Mouse (Mus musculus) layer of hippocampus, postnatal 25 days (tissue): ENCODE results near the gene Pik3r3. TPM values are rescaled to one million over a fixed set of nuclear protein-coding genes. Genes with fewer than 3 reads are reported as not detected.
"Not testable (repeated sequence)": the region's sequence is repeated elsewhere in the genome, so short reads cannot be mapped to it uniquely, and the experiment has no call there.

ENCODE experiments used
- DNase-seq, 2 experiments: peaks; one replicate each; pipeline ENCODE4 v3.0.0; 2022; ENCODE audit warnings: mixed read lengths in 2 of 2, low spot score in 1 of 2; ENCODE audit errors: extremely low spot score in 1 of 2
- total RNA-seq, 2 experiments: library from RNA; stranded (reverse); gene quantifications; 2 replicates each; pipeline ENCODE4 v1.2.3; 2021

The Pik3r3 gene
- total RNA-seq, 2 experiments from 2014 or later: 40.1 to 41.7 TPM

- DNase-seq: not testable (repeated sequence)
Measured at GRCm38 (mm10) chr4:116217661-116218060, 3.8 kb upstream of the Pik3r3 start.

GRCm38 (mm10) chr4:116219056-116219455, 2.4 kb upstream of the Pik3r3 start:
- no peak for DNase-seq

GRCm38 (mm10) chr4:116220071-116220650, 1.3 kb upstream of the Pik3r3 start:
- DNase-seq: no peak

- peak in 1 of 2 experiments; percentile 63 for DNase-seq
Measured at GRCm38 (mm10) chr4:116220780-116221139, 658 bp upstream of the Pik3r3 start.

GRCm38 (mm10) chr4:116221996-116222842, 801 bp downstream of the Pik3r3 start:
- peak; percentile 16 to 17 for DNase-seq

- DNase-seq: no peak
Measured at GRCm38 (mm10) chr4:116222843-116223119, 1.4 kb downstream of the Pik3r3 start.

GRCm38 (mm10) chr4:116243377-116243776, 22.0 kb downstream of the Pik3r3 start:
- no peak for DNase-seq

GRCm38 (mm10) chr4:116244240-116244639, 22.8 kb downstream of the Pik3r3 start:
- DNase-seq: no peak

GRCm38 (mm10) chr4:116245926-116246325, 24.5 kb downstream of the Pik3r3 start:
- peak in 1 of 2 experiments; percentile 11 for DNase-seq

GRCm38 (mm10) chr4:116249986-116250385, 28.6 kb downstream of the Pik3r3 start:
- no peak for DNase-seq

- no peak for DNase-seq
Measured at GRCm38 (mm10) chr4:116268220-116268619, 46.8 kb downstream of the Pik3r3 start.

- DNase-seq: peak in 1 of 2 experiments; percentile 11
Measured at GRCm38 (mm10) chr4:116282211-116282610, 60.8 kb downstream of the Pik3r3 start.

GRCm38 (mm10) chr4:116291561-116291960, 70.1 kb downstream of the Pik3r3 start:
- DNase-seq: no peak

- DNase-seq: no peak
Measured at GRCm38 (mm10) chr4:116293296-116293695, 71.9 kb downstream of the Pik3r3 start.

GRCm38 (mm10) chr4:116300878-116301355, 79.5 kb downstream of the Pik3r3 start:
- DNase-seq: no peak

- no peak for DNase-seq
Measured at GRCm38 (mm10) chr4:116304551-116304950, 83.1 kb downstream of the Pik3r3 start.

GRCm38 (mm10) chr4:116317575-116317974, 96.2 kb downstream of the Pik3r3 start:
- no peak for DNase-seq

- no peak for DNase-seq
Measured at GRCm38 (mm10) chr4:116322127-116322526, 100.7 kb downstream of the Pik3r3 start.

GRCm38 (mm10) chr4:116329256-116329655, 107.8 kb downstream of the Pik3r3 start:
- DNase-seq: no peak

GRCm38 (mm10) chr4:116336294-116336693, 114.9 kb downstream of the Pik3r3 start:
- DNase-seq: no peak

- peak in 1 of 2 experiments; percentile 66 for DNase-seq
Measured at GRCm38 (mm10) chr4:116342119-116342518, 120.7 kb downstream of the Pik3r3 start.

- DNase-seq: no peak
Measured at GRCm38 (mm10) chr4:116352496-116352895, 131.1 kb downstream of the Pik3r3 start.
